Mouse (Mus musculus) lung, postnatal 25 days (tissue): ENCODE results near the gene Ccdc102a.
A peak's percentile ranks its signal among the peaks of the same experiment; 100 is the strongest.

Experiments used
- DNase-seq: peaks from one replicate; pipeline ENCODE4 v3.0.0; 2022; ENCODE audit warnings: low spot score

Gene Ccdc102a

DNA sequence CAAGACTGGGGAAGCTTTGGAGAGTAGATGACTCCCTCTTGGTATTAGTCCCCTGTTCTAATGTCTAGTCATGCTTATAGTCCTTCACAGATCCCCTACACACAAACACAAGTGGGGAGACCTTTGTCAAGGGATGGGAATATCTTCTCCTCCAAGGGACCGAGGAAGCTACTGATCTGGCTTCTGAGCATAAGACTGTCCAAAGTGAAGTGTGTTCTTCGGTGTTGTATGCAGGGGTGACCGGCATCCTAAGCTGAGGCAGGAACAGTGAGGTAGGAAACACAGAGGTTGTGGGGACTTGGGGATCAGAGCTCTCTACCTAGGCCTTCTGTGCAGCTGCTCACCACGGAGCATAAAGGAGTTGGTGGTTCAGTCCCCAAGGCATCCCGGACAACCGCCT, 4.3 kb upstream of the Ccdc102a start:
- DNase-seq: no peak

DNA sequence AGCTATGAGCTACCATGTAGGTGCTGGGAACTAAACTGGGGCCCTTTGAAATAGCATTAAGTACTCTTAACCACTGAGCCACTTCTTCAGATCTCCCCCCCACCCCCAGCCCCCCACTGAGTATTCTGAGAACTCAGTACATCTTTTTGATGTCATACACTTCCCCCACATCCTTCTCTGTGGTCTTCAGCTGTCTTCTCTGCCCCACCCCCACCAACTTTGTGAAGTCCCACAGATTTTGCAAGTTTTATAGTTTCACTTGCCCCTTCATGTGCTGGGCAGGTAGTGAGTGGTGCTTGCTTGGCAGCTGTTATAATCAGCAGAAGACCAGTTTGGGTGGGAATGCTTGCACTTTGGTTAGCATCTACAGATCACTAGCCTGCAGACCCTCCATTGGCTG, 1.4 kb upstream of the Ccdc102a start:
- DNase-seq: no peak

DNA sequence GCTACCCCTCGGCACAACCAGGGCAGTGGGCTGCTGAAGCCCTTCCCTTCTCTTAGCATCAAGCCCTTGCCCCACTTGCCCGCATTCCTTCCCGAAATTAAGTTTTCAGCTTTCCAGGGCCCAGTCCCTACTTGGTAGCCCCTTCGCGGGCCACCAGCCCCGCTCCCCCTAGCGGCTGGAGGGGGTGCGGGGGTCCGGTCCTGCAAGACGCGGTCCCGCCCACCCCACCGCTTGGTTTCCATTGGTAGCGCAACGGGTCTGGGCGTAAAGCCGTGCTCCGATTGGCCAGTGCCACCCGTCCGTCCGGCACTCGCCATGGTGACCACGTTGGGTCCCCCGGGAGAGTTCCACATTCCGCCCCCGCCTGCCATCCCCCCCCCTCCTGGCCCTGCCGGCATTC, 546 bp downstream of the Ccdc102a start:
- peak; percentile 95 for DNase-seq

DNA sequence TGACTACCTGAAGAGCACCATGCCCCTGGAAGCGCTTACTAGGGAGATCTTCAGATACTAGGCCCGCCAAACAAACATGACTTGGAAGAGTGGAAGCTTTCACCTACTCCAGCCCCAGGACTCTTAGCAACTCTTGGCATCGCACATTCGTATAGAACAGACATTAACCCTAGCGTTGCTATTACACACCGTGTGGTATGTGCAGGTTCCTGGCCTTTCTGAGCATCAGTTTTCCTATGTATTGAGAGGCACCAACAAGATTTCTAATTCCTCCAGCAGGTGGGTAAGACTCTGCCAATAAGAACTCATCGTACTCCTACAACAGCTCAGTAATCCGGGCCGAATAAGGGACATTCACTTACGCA, 956 bp downstream of the Ccdc102a start:
- DNase-seq: no peak

DNA sequence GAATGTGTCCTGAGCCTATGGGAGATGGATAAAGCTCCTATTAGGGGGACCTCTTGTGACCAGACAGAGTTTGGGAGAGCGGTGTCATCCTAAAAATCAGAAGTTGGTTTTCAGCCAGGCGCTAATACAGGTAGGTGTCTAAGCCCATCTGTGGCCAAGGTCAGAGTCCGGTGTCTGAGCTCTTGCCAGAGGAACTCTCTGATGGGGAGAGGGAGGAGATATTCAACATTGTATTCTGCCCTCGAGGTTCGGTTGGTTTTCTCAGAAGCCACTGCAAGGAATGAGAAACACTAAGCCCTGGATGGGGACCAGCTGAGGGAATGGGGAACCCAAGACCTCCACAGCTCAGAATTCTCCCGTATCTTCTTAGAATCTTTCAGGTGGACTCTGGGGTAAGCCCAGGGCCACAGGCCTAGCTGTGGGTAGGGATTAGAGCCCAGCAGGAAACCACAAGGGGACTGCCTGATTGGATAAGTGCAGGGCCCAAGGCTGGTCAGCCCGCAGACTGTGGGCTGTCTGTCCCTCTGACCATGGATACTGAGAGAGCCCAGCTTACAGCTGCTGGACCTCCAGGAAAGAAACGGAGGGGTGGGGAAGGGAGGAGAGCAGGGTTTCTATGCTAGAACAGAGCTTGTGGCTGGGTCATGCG, 1.5 kb downstream of the Ccdc102a start:
- DNase-seq: no peak

DNA sequence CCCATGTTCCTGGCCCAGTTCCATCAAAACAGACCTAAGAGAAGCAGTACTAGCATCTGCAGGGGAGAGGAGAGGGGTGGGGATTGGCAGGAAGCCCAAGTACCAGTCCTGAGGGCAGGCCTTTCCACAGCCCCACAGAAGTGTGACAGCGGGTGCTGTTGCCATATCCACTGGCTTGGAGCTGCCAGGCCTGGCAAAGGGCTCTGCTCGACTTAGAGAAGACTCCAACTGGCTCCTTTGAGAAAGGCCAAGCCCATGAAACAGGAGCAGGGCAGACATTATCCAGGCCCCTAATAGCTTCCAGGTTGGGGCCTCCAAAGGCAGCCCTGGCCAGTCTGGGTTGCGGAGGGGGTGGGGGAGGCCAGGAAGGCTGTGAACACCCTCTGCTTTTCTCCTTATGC, 3.2 kb downstream of the Ccdc102a start:
- DNase-seq: no peak

DNA sequence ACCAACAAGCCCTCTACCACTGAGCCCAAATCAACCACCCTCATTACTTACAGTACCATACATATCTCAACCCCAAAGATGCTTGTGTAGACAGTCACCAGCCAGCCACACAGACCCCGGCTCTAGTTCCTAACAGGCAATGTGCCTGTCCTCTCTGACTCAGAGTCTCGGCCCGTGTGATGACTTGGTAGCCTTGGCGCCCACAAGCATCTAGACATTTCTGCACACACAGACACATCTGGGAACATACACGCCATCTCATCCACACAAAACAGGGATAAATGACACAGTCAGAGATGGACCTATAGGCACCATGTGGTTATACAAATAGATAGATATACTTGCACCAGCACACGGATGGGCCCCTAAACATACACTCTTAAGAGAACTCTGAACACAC, 3.6 kb downstream of the Ccdc102a start:
- DNase-seq: no peak

DNA sequence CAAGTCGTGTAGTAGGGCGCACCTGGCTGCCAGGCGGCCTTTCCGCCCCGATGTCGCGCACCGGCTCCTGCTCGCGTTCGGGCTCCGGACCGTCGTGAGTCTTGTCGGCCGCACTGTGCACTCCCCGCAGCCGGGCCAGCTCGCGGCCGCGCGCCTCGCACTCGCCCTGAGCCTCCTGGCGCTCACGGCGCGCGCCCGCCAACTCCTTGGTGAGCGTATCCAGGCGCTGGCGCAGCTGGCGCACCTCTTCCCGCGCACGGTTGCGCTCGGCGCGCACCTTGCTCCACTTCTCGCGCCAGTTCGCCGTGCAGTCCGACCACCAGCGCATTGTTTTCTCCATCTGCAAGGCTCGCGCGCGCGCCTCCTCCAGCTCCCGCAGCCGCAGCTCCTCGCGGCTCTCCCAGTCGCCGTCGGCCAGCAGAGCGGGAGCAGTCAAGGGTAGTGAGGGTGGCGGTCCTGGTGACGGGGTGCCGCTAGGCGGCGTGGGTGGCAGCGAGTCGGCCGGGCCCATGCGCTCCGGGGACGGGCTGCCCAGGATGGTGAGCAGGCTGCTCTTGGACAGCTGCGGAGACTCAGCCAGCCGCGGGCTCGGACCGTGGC, 4.7 kb downstream of the Ccdc102a start:
- DNase-seq: peak; percentile 71

DNA sequence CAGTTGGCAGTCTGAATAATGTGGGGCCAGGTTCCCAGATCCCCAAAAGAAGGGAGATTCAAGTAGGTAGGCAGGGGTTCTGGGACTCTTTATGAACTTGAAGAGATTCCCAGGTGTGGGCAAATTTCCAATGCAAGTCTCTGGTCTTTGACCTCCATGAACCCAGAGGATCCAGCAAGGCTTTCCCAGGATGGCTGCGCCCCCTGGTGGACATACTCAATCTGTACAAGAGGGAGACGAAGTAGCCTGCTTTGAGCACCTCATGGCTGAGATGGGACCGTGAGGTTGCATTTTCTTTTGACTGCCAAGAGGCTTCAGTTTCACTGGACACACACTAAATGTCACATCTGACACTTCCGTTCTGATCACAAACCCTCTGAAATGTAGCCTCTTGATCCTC, 9.1 kb downstream of the Ccdc102a start:
- DNase-seq: peak; percentile 82

DNA sequence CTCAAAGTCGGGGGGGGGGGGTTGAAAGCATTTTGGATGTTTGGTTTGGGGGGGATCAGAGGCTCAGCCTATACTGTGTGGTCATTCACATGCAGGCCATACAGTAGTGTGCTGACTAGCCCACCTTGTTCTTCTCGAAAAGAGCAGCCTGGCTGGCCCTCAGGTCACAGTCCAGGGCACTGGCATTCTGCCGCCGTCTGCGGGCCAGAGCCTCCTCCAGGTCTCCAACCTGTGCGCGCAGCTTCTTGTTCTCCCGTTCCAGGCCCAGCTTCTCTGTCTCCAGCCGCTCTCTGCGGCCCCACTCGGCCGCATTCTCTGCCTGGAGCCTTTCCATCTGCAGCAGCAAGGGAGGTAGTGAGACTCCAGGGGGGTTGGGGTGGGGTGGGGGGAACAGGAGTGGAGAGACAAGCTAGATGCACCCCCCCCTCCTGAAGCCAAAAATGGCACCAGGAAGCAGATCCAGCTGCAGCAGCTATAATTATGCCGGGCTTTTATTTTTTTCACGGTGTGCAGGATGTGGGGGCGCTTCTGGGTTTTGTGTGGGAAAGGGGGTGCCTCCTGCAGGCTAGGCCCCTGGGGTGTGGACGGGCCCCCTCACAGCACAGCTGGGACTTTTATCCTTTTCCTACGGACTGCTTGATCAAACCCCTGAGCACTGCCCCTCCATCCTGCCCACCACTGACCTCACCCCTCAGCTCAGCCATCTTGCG, 10.2 kb downstream of the Ccdc102a start:
- no peak for DNase-seq

DNA sequence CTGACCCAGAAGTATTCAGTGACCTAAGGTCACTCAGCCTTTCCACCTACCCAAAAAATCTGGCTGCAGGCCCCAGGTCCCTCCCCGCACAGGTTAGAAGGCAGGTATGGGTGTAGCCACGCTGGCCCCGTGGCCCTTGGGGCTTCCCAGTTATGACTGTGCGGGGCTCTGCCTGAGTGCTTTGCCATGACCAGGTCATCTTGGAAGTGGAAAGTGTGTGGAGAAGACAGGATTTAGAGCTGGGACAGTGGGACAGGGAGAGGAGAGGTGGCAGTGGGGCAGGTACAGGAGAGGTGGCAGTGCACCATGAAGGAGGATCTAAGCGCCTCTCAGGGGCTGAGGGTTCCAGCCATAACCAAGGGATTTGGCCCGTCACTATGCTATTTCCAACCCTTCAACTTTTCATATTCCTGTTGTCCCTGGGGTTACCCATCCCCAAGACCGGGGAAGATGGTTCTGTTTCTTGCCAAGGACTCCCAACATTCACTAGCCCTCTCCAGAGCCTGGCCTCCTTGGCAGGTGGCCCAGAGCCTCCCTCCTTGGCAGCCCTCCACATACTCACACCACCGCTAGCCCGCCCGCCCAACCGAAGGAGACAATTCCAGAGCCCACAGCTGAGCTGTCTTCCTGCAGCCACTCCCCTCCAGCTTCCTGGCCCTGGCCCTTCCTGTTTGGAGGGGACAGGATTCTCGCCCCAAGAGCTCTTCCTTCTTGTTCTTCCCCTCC, 13.3 kb downstream of the Ccdc102a start:
- peak; percentile 90 for DNase-seq

DNA sequence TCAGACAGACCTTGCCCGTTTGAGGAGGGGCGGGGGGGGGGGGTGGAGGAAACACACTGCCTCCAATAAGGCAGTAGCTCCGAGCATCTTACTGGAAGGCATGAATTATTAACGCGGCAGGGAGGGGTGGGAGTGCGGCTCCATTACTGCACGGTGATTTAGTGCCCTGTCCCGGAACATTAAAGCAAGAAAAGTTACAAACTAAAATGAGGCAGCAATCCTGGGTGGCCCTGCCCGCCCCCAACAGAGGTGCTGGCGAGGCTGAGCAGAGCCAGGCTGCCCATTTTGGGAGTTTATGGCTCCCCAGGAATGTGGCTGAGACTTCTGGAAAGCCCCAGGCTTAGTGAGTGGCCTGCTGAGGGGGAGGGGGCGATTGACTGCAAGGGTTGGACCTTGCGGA, 14.2 kb downstream of the Ccdc102a start:
- no peak for DNase-seq

DNA sequence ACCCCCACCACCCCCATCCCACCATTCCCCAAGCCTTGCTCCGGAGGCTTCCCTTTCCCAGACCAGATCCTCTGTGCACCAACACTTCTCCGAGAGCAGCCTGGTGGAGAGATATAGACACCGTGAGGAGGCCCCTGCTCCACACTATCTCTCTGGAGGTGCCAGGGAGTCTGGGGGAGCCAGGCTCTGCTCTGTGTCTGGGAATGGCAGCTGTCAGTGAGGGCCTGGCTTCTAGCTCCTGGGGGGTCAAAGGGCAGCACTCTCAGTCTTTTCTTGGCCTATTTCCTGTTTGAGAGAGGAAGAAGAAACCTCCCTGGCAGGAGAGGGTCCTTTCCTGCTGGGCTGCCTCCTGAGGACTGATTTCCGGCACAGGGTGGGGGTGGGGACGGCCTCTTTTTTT, 16.9 kb downstream of the Ccdc102a start:
- no peak for DNase-seq

DNA sequence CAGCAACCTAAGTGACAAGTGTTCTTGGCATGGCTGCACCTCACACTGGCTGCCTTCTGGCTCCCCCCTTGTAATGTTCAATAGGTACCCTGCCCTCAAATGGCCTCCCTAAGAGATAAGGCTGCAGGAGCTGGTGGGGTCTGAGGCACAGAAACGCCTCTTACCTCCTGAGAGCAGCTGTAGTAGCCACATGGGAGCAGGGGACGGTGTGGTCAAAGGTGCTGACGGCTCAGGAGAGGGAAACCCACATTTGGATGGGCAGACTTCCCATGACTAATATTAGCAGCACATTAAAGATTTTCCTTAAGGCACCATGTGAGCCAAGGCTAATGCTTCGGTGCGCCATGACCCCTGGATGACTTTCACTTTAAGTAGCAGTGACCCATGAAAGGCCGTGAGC, 17.3 kb downstream of the Ccdc102a start:
- no peak for DNase-seq

DNA sequence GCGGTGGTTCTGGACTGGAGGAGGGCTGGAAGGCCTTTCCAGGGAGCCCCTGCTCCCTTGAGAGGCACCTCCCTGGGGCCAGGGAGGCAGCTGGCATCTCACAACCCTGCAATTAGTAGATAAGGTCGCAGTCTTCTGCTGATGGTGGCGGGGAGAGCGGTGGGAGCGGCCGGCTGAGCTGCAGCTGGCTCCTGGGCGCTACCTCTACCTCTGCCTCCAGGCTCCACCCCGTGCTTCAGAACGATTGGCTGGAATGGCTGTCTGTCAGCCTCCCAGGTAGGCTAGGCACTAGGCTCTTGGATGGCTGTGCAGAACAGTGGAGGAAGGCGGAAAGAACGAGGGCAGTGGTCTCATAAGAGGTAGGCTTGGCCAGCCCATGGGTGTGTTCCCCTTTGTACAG, 18.6 kb downstream of the Ccdc102a start:
- peak; percentile 57 for DNase-seq

DNA sequence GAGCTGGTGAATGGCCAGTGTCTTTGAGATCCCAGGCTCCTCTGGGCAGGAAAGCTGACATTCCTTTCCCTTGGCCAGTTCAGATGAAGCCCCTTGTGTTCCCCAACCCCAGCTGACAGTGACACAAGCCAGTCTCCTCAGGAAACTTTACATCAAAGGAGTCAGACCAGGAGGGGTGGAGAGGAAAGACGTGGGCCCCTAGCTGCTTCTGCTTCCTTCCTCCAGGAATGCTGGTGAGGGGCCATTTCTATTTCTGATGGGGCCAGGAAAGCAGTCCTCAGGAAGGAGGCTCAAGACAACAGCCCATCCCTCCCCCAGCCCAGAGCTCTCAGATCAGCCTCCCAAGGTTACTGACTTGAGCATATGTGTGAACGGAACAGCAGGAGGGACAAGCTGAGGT, 25.0 kb downstream of the Ccdc102a start:
- DNase-seq: no peak

DNA sequence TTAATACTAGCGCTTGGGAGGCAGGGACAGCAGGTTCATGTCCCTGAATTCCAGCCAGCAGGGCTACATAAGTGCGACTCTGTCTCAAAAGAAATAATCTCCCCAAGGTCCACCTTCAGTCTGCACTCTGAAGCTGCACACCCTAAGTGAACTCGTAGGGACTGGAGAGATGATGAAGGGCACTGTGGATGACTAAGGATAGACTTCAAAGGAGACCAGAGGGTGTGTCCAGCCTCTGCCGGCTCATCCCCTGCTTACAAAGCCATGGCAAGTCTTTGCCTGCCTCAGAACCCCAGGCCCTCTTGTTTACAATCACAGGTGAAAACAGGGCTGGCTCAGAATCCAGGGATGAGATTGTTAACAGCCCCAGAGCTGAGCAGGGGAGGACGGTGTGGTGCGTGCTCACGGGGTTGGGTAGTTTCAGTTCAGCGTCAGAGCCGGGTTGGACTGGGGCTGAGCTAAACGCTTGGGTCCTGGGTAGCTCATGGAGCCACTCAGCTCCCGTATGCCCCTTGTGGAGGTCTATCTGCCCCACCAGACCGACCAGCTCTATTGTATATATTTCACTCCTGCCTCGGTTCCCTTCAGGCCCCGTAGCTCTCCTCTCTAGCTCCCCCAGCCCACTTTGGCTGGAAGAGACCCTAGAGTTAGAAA, 29.4 kb downstream of the Ccdc102a start:
- DNase-seq: no peak

DNA sequence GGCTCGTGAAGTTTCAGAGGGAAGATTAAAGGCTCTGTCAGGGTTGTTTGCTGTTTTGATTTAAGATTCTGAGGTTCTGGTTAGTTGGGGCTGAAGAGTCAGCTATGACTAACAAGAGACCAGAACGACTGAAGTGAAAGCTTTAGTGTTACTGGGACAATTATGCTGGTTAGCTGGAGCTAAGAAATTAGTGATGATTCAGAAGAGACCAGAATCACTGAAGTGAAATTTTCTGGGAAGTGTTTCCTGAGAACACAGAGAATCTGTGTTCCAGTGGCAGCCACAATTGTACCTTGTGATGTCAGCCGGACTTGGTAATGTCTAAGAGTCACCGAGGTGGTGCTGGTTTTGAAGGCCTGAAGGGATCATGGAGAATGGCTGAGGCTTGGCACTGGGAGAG, 37.2 kb downstream of the Ccdc102a start:
- no peak for DNase-seq

DNA sequence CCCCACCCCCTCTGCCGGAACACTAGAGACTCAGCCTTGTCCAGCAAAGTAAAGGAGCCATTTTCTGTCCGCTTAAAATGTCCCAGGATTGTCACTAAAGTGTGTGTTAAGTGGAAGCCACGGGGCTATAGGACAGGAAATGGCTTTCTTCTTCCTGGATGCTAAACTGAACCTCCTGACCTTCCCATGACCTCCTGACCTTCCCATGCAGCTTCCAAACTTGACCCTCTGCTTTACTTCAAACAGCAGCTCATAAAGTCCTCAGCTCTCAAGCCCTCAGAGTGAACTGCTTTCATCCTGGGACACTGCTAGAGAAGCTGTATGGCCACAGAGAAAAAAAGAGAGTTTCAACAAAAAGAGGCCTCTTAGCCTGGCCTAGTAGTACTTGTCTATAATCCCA, 41.1 kb downstream of the Ccdc102a start:
- peak; percentile 12 for DNase-seq

DNA sequence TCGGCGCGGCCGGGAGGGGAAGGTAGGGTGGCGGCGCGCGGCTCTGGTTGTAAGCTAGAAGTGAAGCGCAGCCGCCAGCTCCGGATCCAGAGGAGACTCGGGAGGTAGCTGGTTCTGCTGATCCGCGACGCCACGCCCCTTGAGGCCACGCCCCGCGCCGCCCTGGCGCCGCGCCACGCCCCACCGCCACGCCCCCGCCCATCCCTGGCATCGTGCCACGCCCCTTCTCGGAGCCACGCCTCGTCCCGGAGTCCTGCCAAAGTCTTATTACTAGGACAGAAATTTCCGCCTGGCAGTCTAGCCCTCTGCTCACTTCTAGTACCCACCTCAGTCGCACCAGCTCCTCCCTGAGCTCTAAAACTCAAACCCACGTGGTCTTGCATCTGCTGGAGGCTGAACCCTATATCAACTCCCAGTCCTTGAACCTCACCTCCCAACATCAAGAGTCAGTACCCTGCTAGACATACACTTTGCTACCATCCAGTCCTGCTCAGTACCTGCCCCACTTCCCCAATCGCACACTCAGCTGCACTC, 41.6 kb downstream of the Ccdc102a start, which contains the start of gene Dok4:
Gene Dok4, minus strand, starts transcription at position 134 of the 534 bp plus-strand sequence.
- DNase-seq: peak; percentile 88

DNA sequence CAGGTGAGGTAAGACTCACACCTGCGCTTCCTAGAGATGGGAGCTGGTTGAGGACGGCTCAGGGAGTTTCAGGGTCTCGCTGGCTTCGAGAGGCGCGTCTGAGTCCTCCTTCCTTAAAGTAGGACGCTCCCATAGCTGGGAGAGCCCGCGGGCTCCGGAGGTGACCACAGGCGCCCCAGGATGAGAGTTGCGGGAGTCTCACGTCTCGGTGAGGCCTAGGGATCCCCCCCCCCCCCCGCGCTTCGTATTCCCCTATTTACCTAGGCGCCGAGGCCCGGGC, 42.1 kb downstream of the Ccdc102a start:
- DNase-seq: no peak

DNA sequence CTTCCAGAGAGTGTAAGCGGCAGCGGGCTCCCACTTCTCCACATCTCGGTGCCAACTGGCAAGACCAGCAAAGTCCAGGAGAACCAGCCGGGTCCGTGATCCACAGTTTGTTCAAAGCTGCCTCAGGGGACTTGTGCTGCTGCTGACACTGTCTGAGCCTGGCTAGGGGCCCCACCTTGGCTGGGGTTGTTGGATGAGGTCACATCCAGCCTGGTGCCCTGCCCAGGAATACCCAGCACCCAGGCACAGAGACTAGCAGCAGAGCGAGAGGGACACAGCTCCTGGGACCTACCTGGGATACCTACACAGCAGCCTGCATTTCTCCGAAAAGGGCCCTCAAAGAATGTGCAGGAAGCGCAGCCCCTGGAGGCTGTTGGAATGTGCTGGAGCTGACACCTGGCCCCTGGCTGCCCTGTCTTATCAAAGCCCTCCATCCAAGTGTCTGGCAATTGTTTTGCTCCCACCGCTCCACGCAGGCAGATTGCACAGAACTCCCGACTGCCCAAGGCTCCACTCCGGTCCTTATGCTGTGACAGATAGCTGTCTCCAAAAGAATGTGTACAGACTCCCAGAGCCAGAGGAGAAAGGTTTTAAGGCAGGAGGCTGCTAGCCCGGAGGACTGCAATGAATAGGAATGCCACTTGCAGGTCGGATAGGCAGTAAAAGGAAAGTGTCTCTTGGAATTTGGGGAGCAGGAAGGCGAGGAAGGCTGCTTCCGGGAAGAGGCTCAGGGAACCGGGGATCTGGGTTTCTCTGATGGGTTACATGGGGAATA, 42.6 kb downstream of the Ccdc102a start:
- peak; percentile 36 for DNase-seq
